Mouse (Mus musculus) left cerebral cortex, postnatal 4 days (tissue): ENCODE measurements at regions not wholly inside any gene's neighbourhood (a gene's known extent, or its start where the extent isn't known, plus 50 kb on each side); places are given as distances from the start of the nearest gene placed in this dataset.
A peak's percentile ranks its signal among the peaks of the same experiment; 100 is the strongest.

Experiments
- DNase-seq: peaks from one replicate; pipeline ENCODE4 v3.0.0-alpha.2; 2022
- intact Hi-C: fragments of 180-260 bp; cut with DNase I; formaldehyde crosslinking; loops from one replicate; pipeline ENCODE4 v1.15.1; 2025

GRCm38 (mm10) chr15:21988676-21989075 lies 560.1 kb upstream of the Cdh18 start:
- no peak for DNase-seq
- intact Hi-C loops = no loop called here

DNA sequence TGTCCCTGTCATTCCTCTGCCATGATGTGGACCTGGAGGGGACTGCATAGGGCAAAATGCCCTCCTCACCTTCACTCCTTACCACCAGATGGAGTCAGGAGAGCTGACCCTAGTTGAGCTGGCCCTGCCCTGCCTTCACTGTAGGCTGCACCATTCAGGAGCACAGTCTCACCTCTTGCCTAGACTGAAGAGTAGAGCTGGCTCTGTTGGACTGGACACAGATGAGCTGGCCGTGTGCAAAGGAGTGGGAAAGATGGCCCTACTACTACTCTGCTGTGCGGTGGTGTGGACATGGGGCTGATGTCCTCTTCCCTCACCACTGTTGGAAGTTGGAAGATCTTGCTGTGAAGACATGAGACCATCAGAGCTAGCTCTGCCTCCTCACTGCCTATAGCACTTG lies 555.5 kb upstream of the Cdh18 start:
- DNase-seq = no peak
- intact Hi-C loops = no loop called here

GRCm38 (mm10) chr15:21995121-21995826 lies 553.5 kb upstream of the Cdh18 start:
- intact Hi-C loops = no loop called here
- DNase-seq = no peak

GRCm38 (mm10) chr15:22019977-22020376 lies 528.8 kb upstream of the Cdh18 start:
- intact Hi-C loops = no loop called here
- no peak for DNase-seq

DNA sequence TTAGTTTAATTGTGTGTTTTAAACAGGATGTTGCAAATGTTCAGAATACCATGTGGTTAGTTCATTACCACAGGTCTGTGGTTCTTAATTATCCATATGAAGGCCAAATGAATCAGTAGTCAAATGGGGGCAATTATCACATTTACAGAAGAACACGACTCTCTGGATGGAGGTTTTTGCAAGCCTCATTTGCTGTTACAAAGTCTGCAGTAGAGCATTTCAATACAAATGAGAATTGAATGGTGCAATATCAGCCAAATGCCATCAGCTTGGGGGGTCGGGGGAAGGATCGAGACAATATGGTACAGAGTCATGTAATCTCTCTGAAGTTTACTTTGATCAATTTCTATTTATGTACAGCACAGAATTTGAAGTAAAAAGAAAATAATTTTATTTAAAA lies 518.6 kb upstream of the Cdh18 start:
- intact Hi-C loops = no loop called here

DNA sequence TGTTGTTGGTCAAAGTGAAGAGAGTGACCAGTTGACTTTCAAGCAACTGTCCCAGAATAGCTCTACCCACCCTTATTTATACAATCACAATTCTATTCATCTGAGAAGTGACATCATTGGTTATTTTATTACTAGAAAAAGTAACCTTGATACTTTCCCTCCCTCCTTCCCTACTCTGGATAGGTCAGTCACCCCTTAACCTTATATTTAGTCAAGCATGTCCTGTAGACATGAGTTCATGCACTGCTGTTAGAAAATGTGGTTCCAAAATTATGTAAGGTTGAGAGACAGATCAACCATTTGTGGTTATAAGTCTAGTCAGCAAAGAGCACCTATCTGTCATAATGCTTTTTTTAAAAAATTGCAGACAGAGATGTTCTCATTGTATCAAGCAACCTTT lies 502.4 kb upstream of the Cdh18 start:
- no peak for DNase-seq
- intact Hi-C loops = no loop called here

More for the DNA sequence above, 518.6 kb upstream of the Cdh18 start:
- DNase-seq = no peak

GRCm38 (mm10) chr15:22046877-22047478 lies 501.8 kb upstream of the Cdh18 start:
- intact Hi-C loops = no loop called here
- no peak for DNase-seq

GRCm38 (mm10) chr15:22086856-22087255 lies 462.0 kb upstream of the Cdh18 start:
- DNase-seq = no peak
- intact Hi-C loops = no loop called here

GRCm38 (mm10) chr15:22121746-22122145 lies 427.1 kb upstream of the Cdh18 start:
- intact Hi-C loops = no loop called here
- DNase-seq = no peak

DNA sequence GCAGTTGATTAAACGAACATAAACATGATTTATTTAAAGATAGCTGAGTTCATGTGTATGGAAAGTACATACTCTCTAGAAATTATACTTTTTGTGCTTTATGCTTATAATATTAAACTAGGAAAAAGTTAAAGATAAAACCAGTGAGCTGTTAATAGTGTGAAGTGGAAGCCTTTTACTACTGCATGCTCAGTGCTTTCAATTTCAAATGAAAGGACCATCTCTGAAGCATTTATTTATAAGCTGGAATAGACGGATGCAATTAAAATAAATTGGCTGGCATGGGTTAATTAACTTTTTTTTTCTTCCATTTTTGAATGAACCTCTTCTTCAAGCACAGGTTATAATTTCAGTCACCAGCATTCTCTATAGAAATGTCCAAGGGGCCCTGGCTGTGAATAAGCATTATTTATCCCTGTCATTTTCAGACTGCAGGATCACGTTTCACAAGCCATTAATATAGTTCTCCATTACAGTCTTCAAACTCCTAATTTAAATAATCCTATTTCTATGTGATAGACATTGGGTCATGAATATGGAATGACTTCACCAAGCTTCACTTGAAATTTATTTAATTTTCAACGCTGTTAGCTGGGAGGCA lies 396.8 kb upstream of the Cdh18 start:
- intact Hi-C loops = no loop called here
- no peak for DNase-seq

GRCm38 (mm10) chr15:22152678-22153077 lies 396.1 kb upstream of the Cdh18 start:
- intact Hi-C loops = no loop called here
- no peak for DNase-seq

GRCm38 (mm10) chr15:22170302-22170701 lies 378.5 kb upstream of the Cdh18 start:
- intact Hi-C loops = no loop called here
- peak; percentile 88 for DNase-seq

GRCm38 (mm10) chr15:22208991-22209390 lies 339.8 kb upstream of the Cdh18 start:
- intact Hi-C loops = no loop called here
- no peak for DNase-seq

DNA sequence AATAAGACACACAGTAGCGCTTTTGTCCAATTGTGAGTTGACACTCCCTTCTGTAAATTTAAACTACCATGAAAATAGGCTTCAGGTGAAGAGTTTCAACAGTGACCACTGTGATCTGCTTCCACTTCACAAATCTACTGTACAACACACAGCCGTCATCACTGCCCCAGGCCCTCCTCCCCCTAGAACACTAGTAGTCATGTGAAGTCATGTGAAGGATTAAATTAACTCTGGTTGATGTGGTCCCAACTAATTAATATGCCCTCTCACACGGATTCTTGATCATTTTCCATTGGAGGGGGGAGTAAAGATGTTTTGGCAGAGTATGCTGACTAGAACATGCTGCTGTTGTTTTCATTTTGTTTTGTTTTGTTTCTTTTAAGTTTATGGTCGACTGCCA lies 316.2 kb upstream of the Cdh18 start:
- DNase-seq = peak; percentile 5
- intact Hi-C loops = no loop called here

- DNase-seq = no peak
- intact Hi-C loops = no loop called here
Observed at GRCm38 (mm10) chr15:22280919-22281318, 267.9 kb upstream of the Cdh18 start.

DNA sequence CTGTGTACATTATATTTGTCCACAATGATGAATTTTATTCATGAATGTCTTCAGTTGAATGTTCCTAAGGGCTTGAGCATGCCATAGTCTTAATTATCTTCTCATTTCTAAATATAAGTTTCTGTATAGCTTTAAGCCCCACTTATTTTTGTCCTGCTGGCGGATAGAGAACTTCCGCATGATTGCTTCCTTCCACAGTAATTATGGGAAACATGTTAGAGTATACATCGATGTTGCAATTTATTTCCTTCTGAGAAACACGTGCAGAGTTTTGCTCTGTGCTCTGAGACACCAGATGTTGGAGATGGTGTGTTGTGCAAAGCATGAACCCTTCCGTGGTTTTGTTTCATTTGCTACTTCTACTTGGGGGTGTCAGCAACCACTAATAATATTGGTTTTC lies 237.8 kb upstream of the Cdh18 start:
- no peak for DNase-seq
- intact Hi-C loops = no loop called here

DNA sequence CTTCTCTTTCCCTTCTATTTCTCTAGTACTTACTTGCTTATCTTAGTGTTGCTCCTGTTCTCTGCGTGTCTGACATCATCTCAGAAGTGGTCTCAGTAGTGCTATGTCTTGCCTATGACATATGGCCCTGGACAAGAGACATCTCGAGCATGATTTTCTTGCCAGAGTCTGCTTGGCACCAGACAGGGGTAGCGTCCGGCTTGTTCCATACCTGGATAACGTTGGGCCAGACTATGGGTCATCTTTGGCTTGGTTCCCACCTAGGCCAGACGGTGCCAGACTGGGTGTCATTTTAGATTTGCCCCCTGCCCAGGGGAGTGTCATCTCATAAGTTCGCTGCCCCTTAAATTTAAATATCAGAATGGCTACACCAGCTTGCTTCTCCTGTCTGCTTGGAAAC lies 229.8 kb upstream of the Cdh18 start:
- intact Hi-C loops = no loop called here
- DNase-seq = peak; percentile 63

- intact Hi-C loops = no loop called here
- DNase-seq = no peak
Observed at GRCm38 (mm10) chr15:22338941-22339340, 209.9 kb upstream of the Cdh18 start.

- intact Hi-C loops = no loop called here
- DNase-seq = no peak
Observed at GRCm38 (mm10) chr15:22344321-22344720, 204.5 kb upstream of the Cdh18 start.

GRCm38 (mm10) chr15:22351502-22351901 lies 197.3 kb upstream of the Cdh18 start:
- intact Hi-C loops = no loop called here
- DNase-seq = no peak
